Mouse (Mus musculus): ENCODE results near the gene Stk4.

The Stk4 gene

DNA sequence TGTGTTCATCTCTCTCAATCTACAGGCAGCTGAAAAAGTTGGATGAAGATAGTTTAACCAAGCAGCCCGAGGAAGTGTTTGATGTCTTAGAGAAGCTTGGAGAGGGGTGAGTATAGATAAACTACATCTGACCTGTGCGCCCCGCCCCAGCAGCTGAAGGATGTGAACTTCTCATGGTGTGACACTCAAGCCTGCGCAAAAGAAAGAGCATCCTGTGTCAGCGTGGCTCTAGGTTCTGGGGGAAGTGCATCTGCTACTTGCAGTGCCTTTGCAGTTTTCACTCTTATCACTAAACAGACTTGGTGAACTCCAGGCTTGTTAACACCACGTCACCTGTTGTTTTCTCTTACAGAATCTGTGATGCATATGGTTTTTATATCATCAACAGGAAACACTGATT lies 9.4 kb downstream of the Stk4 start:
- DNase-seq (ENCODE audit: low spot score), result no peak

DNA sequence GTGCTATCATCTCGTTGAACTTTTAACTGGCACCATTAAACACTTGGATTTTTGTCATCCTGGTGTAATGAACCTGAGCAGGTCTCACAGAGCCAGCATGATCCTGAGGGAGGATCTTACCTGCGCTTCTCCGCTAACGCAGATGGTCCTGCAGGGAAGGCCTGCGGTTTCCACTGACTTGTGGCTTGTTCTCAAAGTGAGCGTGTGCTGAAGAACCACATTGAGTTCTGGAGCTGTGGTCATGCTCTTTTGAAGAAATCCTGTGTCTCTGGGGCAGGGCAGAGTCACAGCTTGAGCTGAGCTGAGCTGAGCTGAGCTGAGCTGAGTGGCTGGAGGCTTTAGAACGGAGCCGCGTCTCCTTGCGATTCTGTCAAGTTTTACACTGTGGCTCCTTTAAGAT lies 11.5 kb downstream of the Stk4 start:
- DNase-seq (ENCODE audit: low spot score), result no peak

DNA sequence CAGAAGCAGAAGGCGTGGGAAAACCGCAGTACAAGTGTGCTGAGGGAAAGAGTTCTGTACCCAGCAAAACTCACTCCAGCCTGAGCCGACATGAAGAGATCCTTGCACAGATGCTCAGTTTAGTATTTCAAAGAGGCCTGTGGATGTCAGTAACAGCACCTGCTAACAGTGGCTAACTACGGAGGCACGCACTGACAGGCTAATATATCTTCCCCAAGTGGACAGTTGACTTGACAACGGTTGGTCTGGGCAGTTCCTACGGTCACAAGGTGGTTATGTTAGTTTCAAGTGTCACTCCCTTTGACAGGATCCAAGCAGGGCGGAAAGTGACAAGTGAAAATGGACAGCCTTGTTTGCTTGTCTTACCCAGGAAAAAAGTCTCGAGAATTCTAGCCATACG lies 12.1 kb downstream of the Stk4 start:
- no peak for DNase-seq (ENCODE audit: low spot score)

GRCm38 (mm10) chr2:164083609-164084341 lies 13.7 kb downstream of the Stk4 start:
- no peak for DNase-seq (ENCODE audit: low spot score)

GRCm38 (mm10) chr2:164084342-164084700 lies 14.2 kb downstream of the Stk4 start:
- no peak for DNase-seq (ENCODE audit: low spot score)

GRCm38 (mm10) chr2:164087416-164088017 lies 17.4 kb downstream of the Stk4 start:
- DNase-seq (ENCODE audit: low spot score), result no peak

GRCm38 (mm10) chr2:164089508-164089907 lies 19.4 kb downstream of the Stk4 start:
- no peak for DNase-seq (ENCODE audit: low spot score)

GRCm38 (mm10) chr2:164094152-164094551 lies 24.0 kb downstream of the Stk4 start:
- DNase-seq (ENCODE audit: low spot score), result no peak

DNA sequence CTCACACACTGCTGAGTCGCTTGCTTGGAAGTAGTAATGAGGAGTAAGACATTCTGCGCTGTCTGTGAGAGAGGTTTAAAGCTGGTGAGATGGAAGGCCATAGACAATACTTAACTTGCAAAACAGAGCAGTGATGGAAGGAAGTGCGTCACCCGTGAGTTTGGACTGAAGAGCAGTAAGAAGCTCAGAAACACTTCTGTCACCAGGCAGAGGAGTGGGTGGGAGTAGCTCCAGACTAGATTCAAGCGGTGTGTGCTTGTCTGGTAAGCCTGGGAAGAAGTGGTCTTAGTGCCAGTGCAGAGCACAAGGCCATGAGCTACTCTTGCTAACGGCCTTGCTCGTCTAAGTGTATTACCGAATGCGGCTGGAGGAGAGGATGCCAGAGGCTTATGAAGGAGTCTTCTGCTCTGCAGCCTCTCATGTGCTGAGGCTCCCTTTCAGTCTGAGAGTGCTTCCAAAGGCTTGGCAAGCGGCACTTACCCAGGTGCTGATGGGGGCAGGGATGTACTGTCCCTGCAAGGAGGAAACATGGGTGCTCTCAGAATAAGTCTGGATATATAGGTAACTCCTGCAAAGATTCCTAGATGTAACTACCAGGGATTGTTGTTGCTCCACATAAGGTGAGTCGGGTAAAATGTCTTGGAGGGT lies 28.6 kb downstream of the Stk4 start:
- no peak for DNase-seq (ENCODE audit: low spot score)

GRCm38 (mm10) chr2:164101936-164102335 lies 31.8 kb downstream of the Stk4 start:
- no peak for DNase-seq (ENCODE audit: low spot score)

DNA sequence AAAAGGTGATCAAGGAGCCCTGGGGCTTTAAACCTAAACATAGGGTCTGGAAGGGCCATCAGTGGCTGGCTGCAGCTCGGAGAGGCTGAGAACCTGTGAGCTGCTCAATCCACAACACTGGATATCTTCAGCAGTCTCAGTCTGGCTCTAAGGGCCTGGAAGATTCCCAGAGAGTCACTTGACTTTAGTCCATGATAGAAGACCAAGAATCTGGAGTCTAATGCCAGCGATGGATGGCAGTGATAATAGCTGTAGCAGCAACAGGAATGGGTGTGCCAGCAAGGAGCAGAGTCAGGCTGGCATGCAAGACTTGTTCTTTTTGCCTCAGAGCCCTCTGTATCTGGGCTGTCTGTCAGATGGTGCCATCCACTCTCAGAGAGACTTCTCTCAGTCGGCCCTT lies 32.2 kb downstream of the Stk4 start:
- DNase-seq (ENCODE audit: low spot score), result no peak

- no peak for DNase-seq (ENCODE audit: low spot score)
Observed at GRCm38 (mm10) chr2:164103501-164103900, 33.4 kb downstream of the Stk4 start.

DNA sequence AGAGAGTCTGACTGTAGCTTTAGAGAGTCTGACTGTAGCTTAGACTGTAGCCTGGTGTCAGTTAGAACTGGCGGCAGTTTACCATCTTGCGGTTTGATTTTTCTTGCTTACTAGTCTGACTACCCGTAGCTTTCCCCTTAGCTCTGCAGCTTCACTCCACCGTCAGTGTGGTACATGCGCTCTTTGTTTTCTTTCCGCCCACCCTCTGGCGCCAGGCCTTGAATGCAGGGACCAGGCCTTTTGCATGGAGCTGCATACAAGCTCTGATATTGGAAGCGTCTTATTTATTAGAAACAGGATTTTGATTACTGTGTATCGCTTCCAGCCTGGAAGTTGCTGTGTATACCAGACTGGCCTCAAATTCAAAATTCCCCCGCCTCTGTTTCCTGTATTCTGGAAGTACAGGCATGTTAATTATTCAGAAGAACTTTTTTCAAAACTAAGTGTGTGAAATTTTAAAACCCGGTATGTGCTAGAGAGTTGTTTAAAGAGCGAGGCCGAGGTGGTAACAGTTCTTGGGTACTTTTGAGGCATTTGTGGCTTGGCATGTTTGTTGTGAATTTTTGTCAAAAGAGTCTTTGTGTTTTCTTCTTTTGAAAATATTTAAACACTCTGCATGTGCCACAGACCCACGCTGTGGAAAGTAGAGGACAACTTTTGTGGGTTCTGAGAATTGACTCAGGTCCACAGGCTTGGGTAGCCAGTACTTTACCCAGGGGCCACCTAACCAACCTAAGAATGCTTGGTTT lies 36.3 kb downstream of the Stk4 start:
- DNase-seq (ENCODE audit: low spot score), result no peak

DNA sequence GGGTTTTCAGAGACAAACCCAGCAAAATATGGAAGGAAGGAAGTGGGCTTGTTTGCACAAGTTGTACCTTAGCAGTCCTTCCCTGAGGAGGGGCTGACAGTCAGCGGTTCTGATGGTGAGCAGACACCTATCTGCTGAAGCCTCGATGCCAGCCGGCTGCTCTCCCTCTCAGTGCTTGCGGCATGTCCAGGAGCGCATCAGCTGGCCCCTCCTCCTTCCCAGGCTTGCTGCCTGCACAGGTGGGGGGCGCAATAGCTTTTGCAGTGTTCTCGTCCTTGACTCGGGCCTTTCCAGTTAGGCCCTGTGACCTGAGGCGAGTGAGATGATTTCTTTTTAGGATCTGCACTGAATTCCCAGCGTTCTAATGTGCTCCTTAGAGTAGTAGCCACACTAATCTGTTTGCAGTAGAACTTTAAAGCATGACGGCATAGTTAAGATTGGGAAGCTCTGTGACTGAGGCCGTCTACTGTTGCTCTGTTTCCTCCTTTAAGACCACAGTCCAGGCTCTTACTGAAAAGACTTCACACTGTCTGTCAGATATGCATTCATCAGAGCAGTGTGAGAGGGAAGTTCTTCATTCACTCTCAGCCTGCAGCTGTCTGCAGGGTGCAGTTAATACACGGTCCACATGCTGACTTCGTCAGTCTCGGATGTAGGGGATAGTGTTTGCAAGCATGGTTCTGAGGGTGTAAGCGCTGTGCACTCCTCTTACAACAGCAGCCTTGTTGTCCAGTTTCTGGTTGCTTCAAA lies 37.2 kb downstream of the Stk4 start:
- no peak for DNase-seq (ENCODE audit: low spot score)

DNA sequence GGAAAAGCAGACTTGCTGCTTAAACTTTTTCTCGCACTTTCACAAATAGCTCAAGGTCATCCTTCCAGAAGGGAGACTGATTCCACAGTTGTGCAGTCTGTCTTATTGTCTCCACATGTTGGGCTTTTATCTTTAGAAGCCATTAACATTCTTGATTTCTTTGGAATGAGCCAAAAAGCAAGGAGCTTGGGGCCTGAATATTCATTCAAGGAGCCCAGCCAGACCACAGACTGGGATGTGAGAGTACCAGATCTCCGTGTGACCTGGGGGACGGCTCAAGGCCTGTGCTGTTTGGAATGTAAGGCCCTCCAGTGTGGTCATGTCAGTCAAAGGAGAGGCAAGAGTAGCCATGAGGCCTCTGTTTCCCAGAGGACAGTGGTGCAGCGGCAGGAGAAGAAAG lies 38.4 kb downstream of the Stk4 start:
- no peak for DNase-seq (ENCODE audit: low spot score)

DNA sequence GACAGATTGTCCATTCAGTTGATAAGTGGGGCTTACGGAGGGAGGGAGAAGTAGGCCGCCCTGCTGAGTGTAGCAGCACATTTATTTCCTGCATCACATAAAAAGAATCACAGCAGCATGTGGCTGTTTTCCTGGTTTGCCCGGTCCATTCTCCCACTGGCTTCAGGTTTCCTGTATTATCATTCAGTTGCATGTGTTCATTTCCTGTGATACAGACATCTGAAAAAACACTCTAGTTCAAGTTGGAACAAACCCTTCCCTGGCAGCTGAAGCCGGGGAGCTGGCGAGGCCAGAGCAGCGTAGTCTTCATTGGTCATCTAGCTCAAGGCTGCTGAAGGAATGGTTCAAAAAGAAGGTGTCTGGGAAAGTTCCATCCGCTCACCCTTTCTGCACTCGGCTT lies 41.4 kb downstream of the Stk4 start:
- no peak for DNase-seq (ENCODE audit: low spot score)

GRCm38 (mm10) chr2:164114051-164114450 lies 43.9 kb downstream of the Stk4 start:
- no peak for DNase-seq (ENCODE audit: low spot score)

DNA sequence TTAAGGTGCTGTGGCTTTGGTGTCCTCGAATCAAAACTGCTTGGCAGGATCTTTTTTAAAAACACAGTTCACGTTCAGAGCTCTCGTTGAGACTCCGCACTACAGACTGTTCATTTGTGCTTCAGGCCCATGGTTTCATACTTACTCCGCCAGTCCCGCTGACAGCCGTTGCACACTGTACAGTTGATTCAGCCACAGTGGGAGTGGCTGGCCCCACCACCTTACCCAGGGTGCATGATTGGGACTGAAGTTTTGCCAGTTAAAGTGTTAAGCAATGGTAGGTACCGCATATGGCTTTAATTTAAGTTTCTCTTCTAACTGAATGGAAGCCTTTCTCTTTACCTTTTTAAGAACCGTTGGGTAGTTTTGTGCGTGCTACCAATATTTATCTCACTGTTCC lies 45.4 kb downstream of the Stk4 start:
- no peak for DNase-seq (ENCODE audit: low spot score)

DNA sequence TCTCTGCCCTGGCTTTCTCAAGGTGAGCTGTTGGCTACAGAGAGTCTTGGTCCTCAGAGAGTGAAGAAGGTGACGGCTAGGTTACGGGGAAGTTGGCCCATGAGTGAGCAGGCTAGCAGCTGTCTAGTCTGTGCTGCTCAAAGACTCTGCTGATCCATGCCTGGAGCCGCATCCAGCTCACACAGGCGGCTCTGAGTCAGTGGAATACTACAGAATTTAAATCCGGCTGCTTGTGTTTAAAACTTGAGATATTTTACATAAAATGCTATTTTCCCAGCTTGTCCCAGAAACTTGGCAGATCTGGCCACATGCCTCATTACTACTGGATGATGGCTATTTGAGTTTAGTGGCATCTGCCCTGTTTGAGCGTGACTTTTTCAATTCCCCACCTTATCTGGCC lies 49.4 kb downstream of the Stk4 start:
- DNase-seq (ENCODE audit: low spot score), result no peak

DNA sequence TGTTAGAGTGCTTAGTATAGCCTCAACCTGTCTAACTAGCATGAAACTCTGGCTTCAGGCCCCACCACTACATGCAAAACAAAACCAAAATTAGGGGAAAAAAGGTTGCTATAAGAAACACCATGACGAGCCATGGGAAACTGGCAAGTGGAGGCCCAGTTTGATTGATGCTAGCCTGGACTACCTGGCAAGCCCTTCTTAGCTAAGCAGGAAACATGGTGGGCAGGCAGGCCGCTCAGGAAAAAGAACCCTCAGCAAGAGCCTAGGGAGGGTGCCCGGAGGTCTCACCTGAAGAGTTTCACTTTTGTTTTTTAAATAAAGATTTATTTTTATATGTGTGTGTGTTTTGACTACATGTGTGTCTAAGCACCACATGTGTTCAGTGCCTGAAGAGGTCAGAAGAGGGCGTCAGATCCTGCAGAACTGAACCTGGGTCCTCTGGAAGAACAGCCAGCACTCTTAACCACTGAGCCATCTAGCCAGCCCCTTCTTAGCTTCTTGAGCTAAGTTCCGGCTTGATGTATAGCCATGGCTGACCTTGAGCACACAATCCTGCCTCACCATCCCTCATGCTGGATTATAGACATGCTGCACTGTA lies 53.1 kb downstream of the Stk4 start:
- DNase-seq (ENCODE audit: low spot score), result no peak

- no peak for DNase-seq (ENCODE audit: low spot score)
Observed at GRCm38 (mm10) chr2:164126533-164126955, 56.4 kb downstream of the Stk4 start.

DNA sequence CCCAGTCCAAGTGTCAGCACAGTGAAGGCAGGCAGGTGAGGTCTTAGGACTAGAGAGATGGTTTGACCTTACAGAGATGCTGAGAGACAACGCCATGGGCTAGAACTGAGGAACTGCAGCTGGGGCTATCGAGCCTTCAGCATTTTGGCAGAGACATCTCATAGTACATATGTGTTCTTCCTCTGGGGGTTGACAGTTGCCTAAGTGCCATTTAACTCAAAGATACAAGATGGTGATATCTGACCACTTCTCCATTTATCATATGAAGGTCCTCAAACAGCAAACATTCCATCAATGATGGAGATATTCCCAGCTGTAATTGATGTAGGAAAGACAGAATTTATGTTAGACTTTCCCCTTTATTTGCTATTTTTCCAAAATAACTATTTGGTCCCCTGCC lies 57.2 kb downstream of the Stk4 start:
- DNase-seq (ENCODE audit: low spot score), result no peak

Data from ovary, postnatal 10 days (tissue).